Mouse (Mus musculus) brain, embryonic 14.5 days (tissue): ENCODE results near the gene Gm2a. TPM values are rescaled to one million over a fixed set of nuclear protein-coding genes. Genes with fewer than 3 reads are reported as not detected.

Experiments used
- DNase-seq: peaks from one replicate; pipeline ENCODE4 v3.0.0-alpha.2; 2011; ENCODE audit warnings: low read depth
- CTCF ChIP-seq: fragments of 200-500 bp; IDR thresholded peaks from 2 replicates; pipeline ENCODE4 v1.5.1; 2012; ENCODE audit warnings: inconsistent platforms, mild to moderate bottlenecking, moderate library complexity, borderline replicate concordance; ENCODE audit not compliant: insufficient read depth, insufficient read length; ENCODE audit errors: extremely low read depth
- POLR2A ChIP-seq: fragments of 200-500 bp; IDR thresholded peaks from 2 replicates; pipeline ENCODE4 v1.6.1; 2012; ENCODE audit warnings: mild to moderate bottlenecking, inconsistent platforms, borderline replicate concordance; ENCODE audit not compliant: poor library complexity, insufficient read depth, insufficient read length, severe bottlenecking; ENCODE audit errors: extremely low read depth
- polyA plus RNA-seq: library from polyadenylated mRNA; depleted of rRNA; stranded (reverse); fragments of >200 nt; gene quantifications from 2 replicates; pipeline ENCODE4 v1.2.3, GENCODE M21; 2012

Gene Gm2a
- polyA plus RNA-seq, 1 experiment, result 11.5 TPM

DNA sequence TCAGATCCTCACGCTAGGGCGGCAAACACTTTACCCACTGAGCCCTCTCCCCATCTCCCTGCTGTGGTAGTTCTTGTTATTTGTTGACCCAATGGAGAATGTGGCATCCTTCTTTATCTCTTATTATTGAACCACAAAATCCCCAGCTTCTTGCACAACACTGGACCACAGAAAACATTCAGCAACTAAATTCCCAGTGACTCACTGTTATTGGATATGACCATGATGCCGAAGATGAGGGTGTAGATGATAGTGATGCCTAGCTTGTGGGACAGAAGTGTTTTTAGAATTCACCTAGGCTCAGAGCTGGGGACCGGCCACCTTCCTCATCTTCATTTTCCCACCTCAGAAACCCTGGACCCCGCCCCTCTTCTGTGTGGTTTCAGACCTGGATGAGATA is 37.0 kb downstream of the Gm2a start:
- no peak for DNase-seq
- TF ChIP-seq POLR2A, result no peak
- TF ChIP-seq CTCF, result no peak

GRCm38 (mm10) chr11:55136770-55137547 is 39.0 kb downstream of the Gm2a start:
- DNase-seq, result no peak
- TF ChIP-seq CTCF, result no peak
- TF ChIP-seq POLR2A, result no peak

DNA sequence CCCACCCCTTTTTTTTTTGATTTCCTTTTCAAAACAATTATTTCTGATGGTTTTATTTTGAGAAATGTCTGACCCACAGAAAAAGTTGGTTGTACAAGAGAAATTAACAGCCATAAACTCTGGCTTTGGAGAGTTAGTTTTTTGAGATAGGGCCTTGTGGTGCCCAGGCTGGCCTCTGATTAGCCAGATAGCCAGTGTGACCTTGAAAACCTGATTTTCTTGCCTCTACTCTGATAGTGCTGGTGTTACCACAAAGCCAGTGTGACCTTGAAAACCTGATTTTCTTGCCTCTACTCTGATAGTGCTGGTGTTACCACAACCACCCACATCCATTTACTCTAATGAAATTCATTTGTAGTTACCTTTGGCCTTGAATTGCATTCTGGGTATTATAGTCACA is 39.7 kb downstream of the Gm2a start:
- TF ChIP-seq POLR2A, result no peak
- TF ChIP-seq CTCF, result no peak
- DNase-seq, result no peak

DNA sequence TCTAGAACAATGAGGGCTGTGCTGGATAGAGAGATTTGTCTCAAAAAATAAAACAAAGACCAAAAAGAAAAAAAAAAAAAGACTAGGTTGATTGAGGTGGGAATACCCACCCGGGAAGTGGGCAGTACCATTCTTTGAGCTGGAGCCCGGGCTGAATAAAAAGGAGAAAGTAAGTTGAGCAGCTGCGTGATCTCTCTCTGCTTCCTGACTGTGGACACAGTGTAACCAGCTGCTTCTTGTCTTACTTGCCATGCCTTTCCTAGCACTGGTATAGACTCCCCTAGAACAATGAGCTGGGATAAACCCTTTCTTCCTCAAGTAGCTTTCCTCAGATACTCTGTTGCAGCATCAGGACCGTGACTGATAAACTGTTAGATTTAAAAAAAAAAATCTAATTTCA is 43.6 kb downstream of the Gm2a start:
- TF ChIP-seq POLR2A (no peak), CTCF (no peak)

GRCm38 (mm10) chr11:55144011-55144410 is 46.1 kb downstream of the Gm2a start:
- no peak for DNase-seq

More for the DNA sequence above, 43.6 kb downstream of the Gm2a start:
- DNase-seq, result no peak

GRCm38 (mm10) chr11:55146855-55147254 is 48.9 kb downstream of the Gm2a start:
- DNase-seq, result no peak
- TF ChIP-seq CTCF (no peak), POLR2A (no peak)

More at GRCm38 (mm10) chr11:55144011-55144410, 46.1 kb downstream of the Gm2a start:
- no peak for TF ChIP-seq POLR2A
- no peak for TF ChIP-seq CTCF

DNA sequence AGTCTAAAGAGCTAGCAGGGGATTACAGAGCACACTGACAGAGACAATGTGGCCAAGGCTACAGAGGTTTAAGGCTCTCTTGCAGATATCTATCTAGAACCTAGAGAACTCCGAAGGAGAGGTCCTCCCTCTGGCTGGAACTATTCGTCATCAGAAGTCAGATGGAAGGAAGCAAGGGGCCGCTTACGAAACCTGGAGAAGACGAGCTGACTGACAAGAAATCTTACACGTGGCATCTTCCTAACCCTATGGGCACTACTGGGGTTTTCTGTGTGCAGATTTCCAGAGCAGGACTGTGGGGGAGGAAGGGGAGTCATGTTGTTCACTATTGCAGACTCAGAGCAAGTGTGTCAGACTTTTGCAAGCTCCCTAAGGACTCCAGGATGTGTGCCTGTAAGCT is 49.5 kb downstream of the Gm2a start:
- TF ChIP-seq POLR2A (no peak), CTCF (no peak)
- no peak for DNase-seq

DNA sequence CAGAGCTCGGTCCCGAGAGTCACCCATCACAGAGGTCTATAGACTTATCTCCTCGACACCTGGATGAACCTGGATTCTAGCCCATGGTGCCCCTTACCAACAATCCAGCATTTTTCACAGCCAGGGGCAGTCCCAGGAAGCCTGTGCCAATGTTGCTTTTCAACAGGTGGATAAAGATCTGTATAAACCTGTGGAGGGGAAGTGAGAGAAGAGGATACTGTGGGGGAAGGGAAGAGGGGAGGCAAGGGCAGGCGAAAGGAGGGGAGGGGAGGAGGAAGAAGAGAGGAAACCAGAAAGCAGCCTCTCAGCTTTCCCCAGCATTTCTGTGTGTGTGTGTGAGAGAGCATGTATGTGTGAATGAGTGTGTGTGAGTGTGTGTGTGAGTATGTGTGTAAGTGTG is 50.5 kb downstream of the Gm2a start:
- no peak for TF ChIP-seq POLR2A
- TF ChIP-seq CTCF, result no peak
- no peak for DNase-seq

DNA sequence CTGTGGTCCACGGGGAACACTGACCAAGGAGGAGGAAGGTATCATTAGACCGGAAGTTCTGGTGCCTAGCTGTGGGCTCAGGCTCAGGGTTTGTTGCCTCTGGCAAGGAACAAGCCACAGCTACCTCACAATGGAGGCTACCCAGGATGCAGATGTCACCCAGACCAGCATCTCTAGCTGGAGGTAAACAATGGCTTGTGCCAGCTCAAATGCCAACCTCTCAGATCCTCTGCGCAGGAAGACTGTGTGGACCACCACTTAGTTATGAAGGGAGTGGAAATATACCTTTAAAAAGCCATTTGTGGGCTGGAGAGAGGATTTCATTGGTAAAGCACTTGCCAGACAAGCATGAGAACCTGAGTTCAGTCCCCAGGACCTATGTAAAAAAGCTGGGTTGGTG is 53.7 kb downstream of the Gm2a start, which contains the start of gene Slc36a3:
Gene Slc36a3 (minus strand): TSS at position 101 of the 400 bp plus-strand sequence.
- TF ChIP-seq POLR2A, result no peak
- no peak for TF ChIP-seq CTCF
- no peak for DNase-seq

- no peak for TF ChIP-seq POLR2A
- TF ChIP-seq CTCF, result no peak
- DNase-seq, result no peak
Observed at GRCm38 (mm10) chr11:55154398-55155069, 56.6 kb downstream of the Gm2a start.

DNA sequence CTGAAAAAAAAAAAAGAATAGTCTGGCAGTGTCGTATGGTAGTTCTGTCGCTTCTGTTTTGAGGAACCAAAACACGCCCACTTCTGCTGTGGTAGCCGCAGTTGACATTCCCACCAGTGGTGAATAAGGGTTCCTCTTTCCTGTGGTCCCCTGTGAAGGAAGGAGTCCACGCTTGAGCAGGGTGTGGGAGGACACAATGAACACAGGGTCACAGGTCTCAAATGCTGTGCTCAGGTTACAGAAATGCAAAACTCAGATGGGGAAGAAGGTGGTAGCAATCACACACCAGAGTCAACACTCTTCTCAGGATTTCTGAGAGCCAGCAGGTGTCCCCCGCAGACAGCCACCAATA is 57.1 kb downstream of the Gm2a start:
- TF ChIP-seq POLR2A (no peak), CTCF (no peak)
- DNase-seq, result no peak
